ENCODE assay signal across 25 mouse cellular contexts in the genomic region with DNA sequence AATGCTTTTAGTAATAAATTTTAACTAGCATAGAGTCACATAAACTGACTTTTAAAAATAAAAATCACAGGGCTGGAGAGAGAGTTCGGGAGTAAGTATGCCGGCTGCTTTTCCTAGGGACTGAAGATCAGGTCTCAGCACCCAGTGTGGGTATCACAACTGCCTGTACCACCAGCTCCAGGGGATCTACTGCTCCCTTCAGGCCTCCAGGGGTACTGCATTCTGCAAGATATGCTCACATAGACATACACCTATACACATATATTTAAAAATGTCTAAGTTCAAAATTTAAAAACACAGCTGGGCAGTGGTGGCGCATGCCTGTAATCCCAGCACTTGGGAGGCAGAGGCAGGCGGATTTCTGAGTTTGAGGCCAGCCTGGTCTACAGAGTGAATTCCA. TPM values are rescaled to one million over a fixed set of nuclear protein-coding genes. Genes with fewer than 3 reads are reported as not detected.
DNase-seq lines count a peak whose midpoint lies in the region; ATAC-seq and TF ChIP-seq lines count a peak whose summit lies in the region.
"Had no signal": no experiment of that assay in that cellular context is flagged by ENCODE, and none has a peak within 500 bp of the region (broad histone marks: within the 10 kb centered on the region; RNA-seq: fewer than 3 reads in every experiment).

No protein-coding gene starts in this region.

- H3K9ac ChIP-seq in heart, adult 2 months (ENCODE audit: low read depth, low read length) = no peak overlapping the region
- H3K9ac ChIP-seq in liver, embryonic 14.5 days (replicated peaks) = no peak overlapping the region
- H3K9ac ChIP-seq in stomach, postnatal 0 days (ENCODE audit: low read length) = no peak overlapping the region
- H3K9ac ChIP-seq: heart, embryonic 15.5 days; hindbrain, embryonic 15.5 days; neural tube, embryonic 12.5 days had no signal

- no peak overlapping the region for H3K27ac ChIP-seq in heart, adult 2 months
- H3K27ac ChIP-seq in liver, embryonic 14.5 days = no peak overlapping the region
- no peak overlapping the region for H3K27ac ChIP-seq in stomach, postnatal 0 days (replicated peaks)
- H3K27ac ChIP-seq: heart, embryonic 15.5 days; hindbrain, embryonic 15.5 days; limb, embryonic 10.5 days; neural tube, embryonic 12.5 days had no signal

- TF ChIP-seq CTCF in heart, adult 2 months (IDR thresholded peaks at IDR 0.05) = peak; percentile 35
- TF ChIP-seq CTCF in liver, embryonic 14.5 days (IDR thresholded peaks at IDR 0.05; ENCODE audit: low read depth) = peak; percentile 32
- peak; percentile 19; the same call in 1 of the 2 replicates for TF ChIP-seq CTCF in stomach, postnatal 0 days (IDR thresholded peaks at IDR 0.05; ENCODE audit: low read depth)

- no peaks in the 10 kb centered on the region for H3K27me3 ChIP-seq in heart, adult 2 months (ENCODE audit: control insufficient read depth, insufficient read depth, low read length)
- H3K27me3 ChIP-seq in liver, embryonic 14.5 days (ENCODE audit: control insufficient read depth, insufficient read depth, low read length) = no peaks in the 10 kb centered on the region
- H3K27me3 ChIP-seq in stomach, postnatal 0 days (ENCODE audit: control insufficient read depth, insufficient read depth, low read length) = no peaks in the 10 kb centered on the region
- H3K27me3 ChIP-seq: heart, embryonic 15.5 days; hindbrain, embryonic 15.5 days; megakaryocyte, embryonic 14.5 days; neural tube, embryonic 12.5 days had no signal

- DNase-seq in heart, adult 2 months = no peak
- DNase-seq in heart, postnatal 4 days = no peak
- DNase-seq in liver, embryonic 14.5 days (ENCODE audit: low read depth in 3 of 3, low spot score in 3 of 3) = no peak
- DNase-seq in liver = no peak
- DNase-seq in ES-CJ7 (ENCODE audit: low read depth, low spot score) = peak; percentile 38
- DNase-seq in stomach, postnatal 0 days (ENCODE audit: low spot score) = no peak
- no peak for DNase-seq in right cerebral cortex, postnatal 25 days
- DNase-seq: cerebellum, adult 11-12 months; cerebellum, postnatal 10 days; gastrocnemius, postnatal 36 days; heart, postnatal 36 days; kidney, postnatal 4 days; layer of hippocampus, adult 9-11 months; lung, adult 2 months; midbrain, embryonic 14.5 days; right cerebral cortex, postnatal 4 days; thymus, postnatal 36 days had no signal

- TF ChIP-seq POLR2A in heart, adult 2 months (IDR thresholded peaks at IDR 0.05; ENCODE audit: insufficient read depth, low read depth, low read length) = no peak

- no peak overlapping the region for H3K4me3 ChIP-seq in heart, adult 2 months
- H3K4me3 ChIP-seq in liver, embryonic 14.5 days (ENCODE audit: insufficient read depth in 1 of 2, low read depth in 2 of 2, low read length in 2 of 2) = no peak overlapping the region
- no peak overlapping the region for H3K4me3 ChIP-seq in stomach, postnatal 0 days (ENCODE audit: low read depth, low read length)
- H3K4me3 ChIP-seq: heart, embryonic 15.5 days; hindbrain, embryonic 15.5 days; limb, embryonic 10.5 days; megakaryocyte, embryonic 14.5 days; neural tube, embryonic 12.5 days had no signal

- H3K4me1 ChIP-seq in heart, adult 2 months (ENCODE audit: control insufficient read depth, insufficient read depth, low read length) = no peaks in the 10 kb centered on the region
- no peaks in the 10 kb centered on the region for H3K4me1 ChIP-seq in liver, embryonic 14.5 days (replicated peaks; ENCODE audit: control insufficient read depth in 2 of 2, insufficient read depth in 2 of 2, low read length in 1 of 2)
- no peaks in the 10 kb centered on the region for H3K4me1 ChIP-seq in stomach, postnatal 0 days (replicated peaks; ENCODE audit: control insufficient read depth, insufficient read depth)
- H3K4me1 ChIP-seq: hindbrain, embryonic 15.5 days; limb, embryonic 10.5 days; neural tube, embryonic 12.5 days had no signal

- no peaks in the 10 kb centered on the region for H3K36me3 ChIP-seq in heart, adult 2 months (ENCODE audit: control insufficient read depth, insufficient read depth, low read length)
- no peaks in the 10 kb centered on the region for H3K36me3 ChIP-seq in liver, embryonic 14.5 days (replicated peaks; ENCODE audit: control insufficient read depth, insufficient read depth, low read depth)
- no peaks in the 10 kb centered on the region; the same call in 1 of the 2 replicates for H3K36me3 ChIP-seq in stomach, postnatal 0 days (ENCODE audit: control insufficient read depth, insufficient read depth, low read length)

- 99% methylated on average over 4 of the region's 4 CpGs for WGBS in heart, adult 2 months
- WGBS in liver, embryonic 14.5 days (ENCODE audit: insufficient replicate concordance) = 86% methylated on average over 4 of the region's 4 CpGs
- 97% methylated on average over 4 of the region's 4 CpGs for WGBS in stomach, postnatal 0 days

- H3K79me2 ChIP-seq in heart, adult 2 months (replicated peaks; ENCODE audit: control insufficient read depth, insufficient read depth, low read length) = no peaks in the 10 kb centered on the region

- no peak for TF ChIP-seq EP300 in heart, adult 2 months (IDR thresholded peaks at IDR 0.05; ENCODE audit: insufficient read depth, low read depth, low read length)
- TF ChIP-seq EP300 in liver, embryonic 14.5 days (IDR thresholded peaks at IDR 0.05; ENCODE audit: low read depth) = no peak
- TF ChIP-seq EP300 in stomach, postnatal 0 days (optimal IDR thresholded peaks at IDR 0.05) = no peak

- no peaks in the 10 kb centered on the region for H3K9me3 ChIP-seq in liver, embryonic 14.5 days (ENCODE audit: control insufficient read depth, low read length)
- no peaks in the 10 kb centered on the region for H3K9me3 ChIP-seq in stomach, postnatal 0 days (ENCODE audit: control insufficient read depth, low read length)
- H3K9me3 ChIP-seq: heart, embryonic 15.5 days; hindbrain, embryonic 15.5 days; limb, embryonic 10.5 days; megakaryocyte, embryonic 14.5 days; neural tube, embryonic 12.5 days had no signal

- no peak for ATAC-seq in liver, embryonic 14.5 days (ENCODE audit: insufficient read depth)
- ATAC-seq in stomach, postnatal 0 days (ENCODE audit: low FRiP score, low TSS enrichment) = no peak
- ATAC-seq: intestine, embryonic 16.5 days had no signal

- intact Hi-C loops in heart, adult 2 months (cut with DNase I) = no loop called here

- H3K4me2 ChIP-seq in liver, embryonic 14.5 days (ENCODE audit: low read depth) = no peak overlapping the region
- no peak overlapping the region for H3K4me2 ChIP-seq in stomach, postnatal 0 days (replicated peaks; ENCODE audit: low read depth)
- H3K4me2 ChIP-seq: heart, embryonic 15.5 days; hindbrain, embryonic 15.5 days; neural tube, embryonic 12.5 days had no signal

RNA-seq across cellular contexts. Expression of a gene that starts 16.3 kb away (rescaled TPM):
- 10 to 100 TPM; 21.0 to 22.8 TPM for total RNA-seq in heart, adult 2 months (2021)
- polyA plus RNA-seq in heart, adult 2 months (2012; rRNA removed) = 9.2 and 17.3 TPM in 2 replicates
- 10 to 100 TPM; 27.2 to 29.0 TPM for total RNA-seq in heart, postnatal 4 days (2021)
- polyA plus RNA-seq in liver, embryonic 14.5 days (2012; rRNA removed) = 4.8 and 8.6 TPM in 2 replicates
- polyA plus RNA-seq in liver, embryonic 14.5 days (2014; fragmentation: Nextera tagmentation; extraction: Ambion mirVana) = 9.9 and 10.1 TPM in 2 replicates
- polyA plus RNA-seq in stomach, postnatal 0 days (2015; fragmentation: Nextera tagmentation; extraction: Ambion mirVana) = 18.2 and 19.8 TPM in 2 replicates

RNA-seq across cellular contexts. Expression of a gene that starts 34.0 kb away (rescaled TPM):
- under 1 TPM in 1 of 2 experiments, not detected in 1; 0.78 TPM for total RNA-seq in heart, adult 2 months (2021)
- 0.23 TPM in 1 of 2 replicates, not detected in the other for polyA plus RNA-seq in heart, adult 2 months (2012; rRNA removed)
- 1 to 10 TPM in 1 of 2 experiments, under 1 TPM in 1; 0.90 to 1.3 TPM for total RNA-seq in heart, postnatal 4 days (2021)
- polyA plus RNA-seq in liver, embryonic 14.5 days (2012; rRNA removed) = 0.06 and 0.57 TPM in 2 replicates
- polyA plus RNA-seq in liver, embryonic 14.5 days (2014; fragmentation: Nextera tagmentation; extraction: Ambion mirVana) = 0.20 TPM in 1 of 2 replicates, not detected in the other
- polyA plus RNA-seq in stomach, postnatal 0 days (2015; fragmentation: Nextera tagmentation; extraction: Ambion mirVana) = not detected in 2 replicates
- total RNA-seq: left cerebral cortex, adult 8-10 months had no signal
- polyA plus RNA-seq: embryonic facial prominence, embryonic 11.5 days; midbrain, embryonic 14.5 days had no signal

RNA-seq across cellular contexts. Expression of a gene that starts 59.9 kb away (rescaled TPM):
- 10 to 100 TPM; 60.8 to 64.6 TPM for total RNA-seq in heart, adult 2 months (2021)
- 6.6 and 14.3 TPM in 2 replicates for polyA plus RNA-seq in heart, adult 2 months (2012; rRNA removed)
- total RNA-seq in heart, postnatal 4 days (2021) = 100 to 1,000 TPM in 1 of 2 experiments, 10 to 100 TPM in 1; 96.9 to 107 TPM
- polyA plus RNA-seq in liver, embryonic 14.5 days (2012; rRNA removed) = 10.7 and 24.3 TPM in 2 replicates
- polyA plus RNA-seq in liver, embryonic 14.5 days (2014; fragmentation: Nextera tagmentation; extraction: Ambion mirVana) = 47.0 and 53.4 TPM in 2 replicates
- 38.8 and 51.7 TPM in 2 replicates for polyA plus RNA-seq in stomach, postnatal 0 days (2015; fragmentation: Nextera tagmentation; extraction: Ambion mirVana)
